Mouse (Mus musculus): ENCODE data around the gene Acod1. TPM values are rescaled to one million over a fixed set of nuclear protein-coding genes. Genes with fewer than 3 reads are reported as not detected.

The Acod1 gene
- polyA plus RNA-seq, 1 experiment from 2014 or later = 0.25 TPM

DNA sequence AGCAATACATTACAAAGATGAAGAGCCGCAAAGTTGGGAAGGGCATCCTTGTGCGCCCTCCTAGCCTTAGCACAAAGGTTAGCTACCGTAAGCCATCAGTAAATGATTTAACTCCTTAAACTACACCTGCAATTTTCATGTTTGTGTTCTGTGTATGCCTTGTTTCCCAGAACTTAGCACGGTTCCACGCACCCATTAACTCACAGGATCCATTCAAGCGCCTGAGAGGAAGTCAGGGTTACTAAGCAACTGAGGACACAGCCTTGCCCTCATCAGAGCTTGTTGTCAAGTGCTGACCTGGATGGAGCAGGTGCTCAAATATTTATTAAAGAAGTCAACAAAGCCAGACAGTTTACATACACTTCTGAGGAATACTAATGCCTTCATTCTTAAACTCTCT lies 55.5 kb downstream of the Acod1 start:
- H3K27ac ChIP-seq (ENCODE audit: low read depth, low read length) = no peak overlapping the region
- no peaks in the 10 kb centered on the region for H3K36me3 ChIP-seq (ENCODE audit: control insufficient read depth, insufficient read depth, low read length)
- DNase-seq (ENCODE audit: low spot score) (no peak), ATAC-seq (replicated peaks; ENCODE audit: low FRiP score) (no peak)
- H3K9ac ChIP-seq (ENCODE audit: low read depth, low read length) = no peak overlapping the region
- H3K27me3 ChIP-seq (replicated peaks; ENCODE audit: control insufficient read depth, insufficient read depth, low read length) = no peaks in the 10 kb centered on the region
- no peaks in the 10 kb centered on the region for H3K9me3 ChIP-seq (ENCODE audit: control insufficient read depth, low read length)
- peaks cover 3% of the 10 kb centered on the region for H3K4me1 ChIP-seq (replicated peaks; ENCODE audit: control insufficient read depth, insufficient read depth, low read length)
- 69% methylated on average over 6 of the region's 6 CpGs for WGBS
- no peak overlapping the region for H3K4me3 ChIP-seq (ENCODE audit: low read depth, low read length)
- H3K4me2 ChIP-seq = no peak overlapping the region

DNA sequence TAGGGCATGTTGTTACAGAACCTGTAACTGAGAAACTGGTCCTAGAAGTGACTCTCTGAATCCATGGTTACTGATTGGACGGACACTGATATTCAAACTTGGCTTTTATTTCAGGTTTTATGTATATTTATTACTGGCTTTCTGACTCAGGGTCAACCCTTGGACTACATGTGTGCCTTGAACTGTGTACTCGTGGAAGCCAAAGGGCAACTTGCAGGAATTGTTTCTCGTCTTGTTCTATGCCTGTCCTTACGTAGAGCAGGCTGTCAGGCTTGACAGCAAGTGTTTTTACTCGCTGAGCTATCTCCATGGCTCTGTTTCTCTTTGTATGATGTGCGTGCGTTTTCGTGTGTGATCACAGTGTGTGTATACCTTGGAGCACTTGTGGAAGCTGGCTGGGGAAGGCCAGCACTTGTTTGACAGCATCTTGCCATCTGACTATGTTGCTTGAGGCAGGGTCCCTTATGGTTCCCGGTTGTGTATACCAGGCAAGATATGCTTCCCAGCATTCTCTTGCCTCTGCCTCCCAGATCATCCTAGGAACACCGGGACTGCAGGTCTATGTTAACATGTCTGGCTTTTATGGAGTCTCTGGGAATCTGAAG lies 56.1 kb downstream of the Acod1 start:
- H3K36me3 ChIP-seq (ENCODE audit: control insufficient read depth, insufficient read depth, low read length) = no peaks in the 10 kb centered on the region
- H3K27me3 ChIP-seq (replicated peaks; ENCODE audit: control insufficient read depth, insufficient read depth, low read length) = no peaks in the 10 kb centered on the region
- no peak overlapping the region for H3K4me3 ChIP-seq (ENCODE audit: low read depth, low read length)
- WGBS = 77% methylated on average over 10 of the region's 10 CpGs
- no peaks in the 10 kb centered on the region for H3K9me3 ChIP-seq (ENCODE audit: control insufficient read depth, low read length)
- ATAC-seq (replicated peaks; ENCODE audit: low FRiP score) = no peak
- H3K9ac ChIP-seq (ENCODE audit: low read depth, low read length) = no peak overlapping the region
- no peak overlapping the region for H3K4me2 ChIP-seq
- no peak overlapping the region for H3K27ac ChIP-seq (ENCODE audit: low read depth, low read length)
- H3K4me1 ChIP-seq (replicated peaks; ENCODE audit: control insufficient read depth, insufficient read depth, low read length) = no peaks in the 10 kb centered on the region
- DNase-seq (ENCODE audit: low spot score) = no peak

Other genes starting within 250 kb of the Acod1 start
- gene Kctd12, start 64.3 kb upstream of the Acod1 start, polyA plus RNA-seq (2014; fragmentation: Nextera tagmentation; extraction: Ambion mirVana) = 5.8 TPM in 2 replicates
- 29.4 and 31.8 TPM in 2 replicates for gene Cln5, start 23.2 kb downstream of the Acod1 start, polyA plus RNA-seq (2014; fragmentation: Nextera tagmentation; extraction: Ambion mirVana)
- gene Fbxl3, start 52.6 kb downstream of the Acod1 start, polyA plus RNA-seq (2014; fragmentation: Nextera tagmentation; extraction: Ambion mirVana) = 15.1 and 16.0 TPM in 2 replicates

Data from liver, embryonic 11.5 days (tissue).